Mouse (Mus musculus): Measurements from ENCODE around the gene Hs6st2. TPM values are rescaled to one million over a fixed set of nuclear protein-coding genes. Genes with fewer than 3 reads are reported as not detected.

The Hs6st2 gene
- polyA plus RNA-seq, 1 experiment from 2014 or later = 23.9 TPM

GRCm38 (mm10) chrX:51680428-51681169 is 1.1 kb downstream of the Hs6st2 start:
- Histone ChIP-seq H3K9ac (replicated peaks; ENCODE audit: low read length) (peak overlapping the region; percentile 51; the same call in 1 of the 2 replicates), H3K27me3 (ENCODE audit: control insufficient read depth, insufficient read depth, low read length) (no peaks in the 10 kb centered on the region), H3K4me1 (ENCODE audit: control insufficient read depth, insufficient read depth, low read length) (no peaks in the 10 kb centered on the region), H3K9me3 (ENCODE audit: control insufficient read depth, low read length) (no peaks in the 10 kb centered on the region), H3K4me3 (replicated peaks; ENCODE audit: low read depth, low read length) (peak overlapping the region; percentile 43), H3K4me2 (ENCODE audit: low read length) (peak overlapping the region; percentile 81), H3K27ac (replicated peaks; ENCODE audit: low read depth, low read length) (no peak overlapping the region), H3K36me3 (ENCODE audit: control insufficient read depth, insufficient read depth, low read length) (no peaks in the 10 kb centered on the region)
- DNase-seq = peak; percentile 76
- peak; percentile 83 for ATAC-seq (ENCODE audit: low FRiP score, low TSS enrichment)
- WGBS = 22% methylated on average over 63 of the region's 70 CpGs

- peak; percentile 65 for ATAC-seq (ENCODE audit: low FRiP score, low TSS enrichment)
- no peaks in the 10 kb centered on the region for H3K27me3 ChIP-seq (ENCODE audit: control insufficient read depth, insufficient read depth, low read length)
- 23% methylated on average over 46 of the region's 46 CpGs for WGBS
- H3K4me3 ChIP-seq (replicated peaks; ENCODE audit: low read depth, low read length) = peak overlapping the region; percentile 43
- peak overlapping the region; percentile 81 for H3K4me2 ChIP-seq (ENCODE audit: low read length)
- H3K36me3 ChIP-seq (ENCODE audit: control insufficient read depth, insufficient read depth, low read length) = no peaks in the 10 kb centered on the region
- H3K4me1 ChIP-seq (ENCODE audit: control insufficient read depth, insufficient read depth, low read length) = no peaks in the 10 kb centered on the region
- H3K9ac ChIP-seq (replicated peaks; ENCODE audit: low read length) = peak overlapping the region; percentile 51; the same call in 1 of the 2 replicates
- DNase-seq = peak; percentile 31
- H3K9me3 ChIP-seq (ENCODE audit: control insufficient read depth, low read length) = no peaks in the 10 kb centered on the region
- H3K27ac ChIP-seq (replicated peaks; ENCODE audit: low read depth, low read length) = no peak overlapping the region
Observed at GRCm38 (mm10) chrX:51679601-51680427, 1.8 kb downstream of the Hs6st2 start.

- Histone ChIP-seq H3K36me3 (ENCODE audit: control insufficient read depth, insufficient read depth, low read length) (no peaks in the 10 kb centered on the region), H3K4me2 (ENCODE audit: low read length) (no peak overlapping the region), H3K4me1 (ENCODE audit: control insufficient read depth, insufficient read depth, low read length) (no peaks in the 10 kb centered on the region), H3K27ac (replicated peaks; ENCODE audit: low read depth, low read length) (no peak overlapping the region), H3K27me3 (ENCODE audit: control insufficient read depth, insufficient read depth, low read length) (no peaks in the 10 kb centered on the region), H3K9me3 (ENCODE audit: control insufficient read depth, low read length) (no peaks in the 10 kb centered on the region), H3K9ac (replicated peaks; ENCODE audit: low read length) (no peak overlapping the region), H3K4me3 (replicated peaks; ENCODE audit: low read depth, low read length) (no peak overlapping the region)
- WGBS = 32% methylated on average over 2 of the region's 2 CpGs
- ATAC-seq (ENCODE audit: low FRiP score, low TSS enrichment) (no peak), DNase-seq (no peak)
Observed at GRCm38 (mm10) chrX:51658236-51658635, 23.4 kb downstream of the Hs6st2 start.

GRCm38 (mm10) chrX:51642661-51643257 is 38.9 kb downstream of the Hs6st2 start:
- no peak overlapping the region for H3K9ac ChIP-seq (replicated peaks; ENCODE audit: low read length)
- no peaks in the 10 kb centered on the region for H3K9me3 ChIP-seq (ENCODE audit: control insufficient read depth, low read length)
- WGBS = 86% methylated on average over 3 of the region's 3 CpGs
- H3K27me3 ChIP-seq (ENCODE audit: control insufficient read depth, insufficient read depth, low read length) = no peaks in the 10 kb centered on the region
- ATAC-seq (ENCODE audit: low FRiP score, low TSS enrichment) = no peak
- no peak overlapping the region for H3K27ac ChIP-seq (replicated peaks; ENCODE audit: low read depth, low read length)
- H3K4me1 ChIP-seq (ENCODE audit: control insufficient read depth, insufficient read depth, low read length) = no peaks in the 10 kb centered on the region
- DNase-seq = no peak
- H3K4me2 ChIP-seq (ENCODE audit: low read length) = no peak overlapping the region
- no peaks in the 10 kb centered on the region for H3K36me3 ChIP-seq (ENCODE audit: control insufficient read depth, insufficient read depth, low read length)
- H3K4me3 ChIP-seq (replicated peaks; ENCODE audit: low read depth, low read length) = no peak overlapping the region

GRCm38 (mm10) chrX:51635756-51636155 is 45.9 kb downstream of the Hs6st2 start:
- Histone ChIP-seq H3K27me3 (ENCODE audit: control insufficient read depth, insufficient read depth, low read length) (no peaks in the 10 kb centered on the region), H3K9me3 (ENCODE audit: control insufficient read depth, low read length) (no peaks in the 10 kb centered on the region), H3K4me1 (ENCODE audit: control insufficient read depth, insufficient read depth, low read length) (no peaks in the 10 kb centered on the region), H3K4me2 (ENCODE audit: low read length) (no peak overlapping the region), H3K27ac (replicated peaks; ENCODE audit: low read depth, low read length) (no peak overlapping the region), H3K9ac (replicated peaks; ENCODE audit: low read length) (no peak overlapping the region), H3K4me3 (replicated peaks; ENCODE audit: low read depth, low read length) (no peak overlapping the region), H3K36me3 (ENCODE audit: control insufficient read depth, insufficient read depth, low read length) (no peaks in the 10 kb centered on the region)
- DNase-seq = no peak
- 78% methylated on average over 7 of the region's 7 CpGs for WGBS
- ATAC-seq (ENCODE audit: low FRiP score, low TSS enrichment) = no peak

GRCm38 (mm10) chrX:51631376-51631775 is 50.3 kb downstream of the Hs6st2 start:
- no peaks in the 10 kb centered on the region for H3K36me3 ChIP-seq (ENCODE audit: control insufficient read depth, insufficient read depth, low read length)
- no peaks in the 10 kb centered on the region for H3K27me3 ChIP-seq (ENCODE audit: control insufficient read depth, insufficient read depth, low read length)
- no peak for ATAC-seq (ENCODE audit: low FRiP score, low TSS enrichment)
- DNase-seq = no peak
- no peak overlapping the region for H3K9ac ChIP-seq (replicated peaks; ENCODE audit: low read length)
- H3K4me3 ChIP-seq (replicated peaks; ENCODE audit: low read depth, low read length) = no peak overlapping the region
- no peak overlapping the region for H3K4me2 ChIP-seq (ENCODE audit: low read length)
- no peaks in the 10 kb centered on the region for H3K9me3 ChIP-seq (ENCODE audit: control insufficient read depth, low read length)
- 55% methylated on average over 2 of the region's 2 CpGs for WGBS
- H3K4me1 ChIP-seq (ENCODE audit: control insufficient read depth, insufficient read depth, low read length) = no peaks in the 10 kb centered on the region
- no peak overlapping the region for H3K27ac ChIP-seq (replicated peaks; ENCODE audit: low read depth, low read length)

GRCm38 (mm10) chrX:51614384-51615004 is 67.2 kb downstream of the Hs6st2 start:
- Histone ChIP-seq H3K36me3 (ENCODE audit: control insufficient read depth, insufficient read depth, low read length) (no peaks in the 10 kb centered on the region), H3K4me1 (ENCODE audit: control insufficient read depth, insufficient read depth, low read length) (no peaks in the 10 kb centered on the region), H3K9ac (replicated peaks; ENCODE audit: low read length) (no peak overlapping the region), H3K9me3 (ENCODE audit: control insufficient read depth, low read length) (no peaks in the 10 kb centered on the region), H3K4me3 (replicated peaks; ENCODE audit: low read depth, low read length) (no peak overlapping the region), H3K4me2 (ENCODE audit: low read length) (peak overlapping the region; percentile 28), H3K27me3 (ENCODE audit: control insufficient read depth, insufficient read depth, low read length) (no peaks in the 10 kb centered on the region), H3K27ac (replicated peaks; ENCODE audit: low read depth, low read length) (no peak overlapping the region)
- ATAC-seq (ENCODE audit: low FRiP score, low TSS enrichment) = no peak
- WGBS = 22% methylated on average over 7 of the region's 7 CpGs
- peak; percentile 45 for DNase-seq

GRCm38 (mm10) chrX:51610743-51611142 is 70.9 kb downstream of the Hs6st2 start:
- Histone ChIP-seq H3K36me3 (ENCODE audit: control insufficient read depth, insufficient read depth, low read length) (no peaks in the 10 kb centered on the region), H3K27me3 (ENCODE audit: control insufficient read depth, insufficient read depth, low read length) (no peaks in the 10 kb centered on the region), H3K4me1 (ENCODE audit: control insufficient read depth, insufficient read depth, low read length) (no peaks in the 10 kb centered on the region), H3K9me3 (ENCODE audit: control insufficient read depth, low read length) (no peaks in the 10 kb centered on the region), H3K4me2 (ENCODE audit: low read length) (no peak overlapping the region), H3K9ac (replicated peaks; ENCODE audit: low read length) (no peak overlapping the region), H3K27ac (replicated peaks; ENCODE audit: low read depth, low read length) (no peak overlapping the region), H3K4me3 (replicated peaks; ENCODE audit: low read depth, low read length) (no peak overlapping the region)
- 68% methylated on average over 1 of the region's 1 CpGs for WGBS
- DNase-seq (no peak), ATAC-seq (ENCODE audit: low FRiP score, low TSS enrichment) (no peak)
